14 mouse cellular contexts compared by ENCODE assay signal in the genomic region with DNA sequence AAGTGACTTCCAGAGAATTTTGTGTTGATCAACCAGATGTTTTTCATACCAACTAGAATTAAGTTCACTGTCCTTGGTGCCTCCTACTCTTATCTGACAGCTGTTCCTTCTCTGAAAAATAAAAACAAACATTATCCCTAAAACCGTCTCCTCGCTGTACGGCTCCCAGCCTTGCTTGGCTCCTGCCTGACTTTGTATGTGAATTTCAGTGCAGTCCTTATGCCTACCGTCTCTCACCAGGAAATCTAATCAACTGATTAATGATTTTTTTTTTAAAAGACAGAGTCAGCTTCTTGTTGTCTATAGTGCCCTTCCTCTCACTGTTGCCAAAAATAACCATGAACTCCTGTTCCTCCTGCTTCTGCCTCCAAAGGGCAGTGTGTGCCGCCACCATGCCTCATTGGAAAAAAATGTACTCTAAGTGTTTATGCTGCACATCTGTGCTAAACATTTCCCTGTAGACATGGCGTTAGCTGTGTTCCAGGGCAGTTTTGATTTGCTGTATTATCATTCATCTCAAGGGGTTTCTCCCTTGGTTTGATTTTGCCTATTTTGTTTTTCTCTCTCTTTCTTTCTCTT. TPM values are rescaled to one million over a fixed set of nuclear protein-coding genes. Genes with fewer than 3 reads are reported as not detected.
A peak's percentile ranks its signal among the peaks of the same experiment; 100 is the strongest.
DNase-seq lines count a peak whose midpoint lies in the region; ATAC-seq and TF ChIP-seq lines count a peak whose summit lies in the region.
"Had no signal": no experiment of that assay in that cellular context is flagged by ENCODE, and none has a peak within 500 bp of the region (broad histone marks: within the 10 kb centered on the region; RNA-seq: fewer than 3 reads in every experiment).

No protein-coding gene starts in this region.

- no peaks in the 10 kb centered on the region; the same call in 1 of the 2 replicates for H3K36me3 ChIP-seq in lung, embryonic 14.5 days (ENCODE audit: insufficient read depth)
- H3K36me3 ChIP-seq in heart, embryonic 16.5 days (ENCODE audit: control insufficient read depth, insufficient read depth): no peaks in the 10 kb centered on the region
- H3K36me3 ChIP-seq in macrophage (ENCODE audit: inconsistent target): peaks cover 80% of the 10 kb centered on the region
- H3K36me3 ChIP-seq: midbrain, embryonic 15.5 days had no signal

- 27% methylated on average over 6 of the region's 6 CpGs for WGBS in lung, embryonic 14.5 days
- whole genome bisulfite sequencing in lung, adult 2 months: 41% methylated on average over 6 of the region's 6 CpGs
- 21% methylated on average over 6 of the region's 6 CpGs for WGBS in heart, embryonic 16.5 days
- 88% methylated on average over 6 of the region's 6 CpGs for WGBS in macrophage (ENCODE audit: missing documents)

- no peak overlapping the region for H3K4me3 ChIP-seq in lung, embryonic 14.5 days (ENCODE audit: low read depth, low read length)
- H3K4me3 ChIP-seq in lung, adult 2 months (replicated peaks; ENCODE audit: extremely low read depth, low read depth, low read length): no peak overlapping the region
- H3K4me3 ChIP-seq in heart, embryonic 16.5 days (ENCODE audit: low read length): no peak overlapping the region
- H3K4me3 ChIP-seq in macrophage (ENCODE audit: inconsistent target): no peak overlapping the region
- H3K4me3 ChIP-seq: embryonic facial prominence, embryonic 12.5 days; midbrain, embryonic 15.5 days had no signal

- peaks cover 26% of the 10 kb centered on the region; the same call in 1 of the 2 replicates for H3K79me2 ChIP-seq in macrophage (ENCODE audit: inconsistent target)

- DNase-seq in gastrocnemius, adult 18-20 months (ENCODE audit: low spot score): peak; percentile 15
- no peak for DNase-seq in gastrocnemius, postnatal 14 days
- DNase-seq in lung, embryonic 14.5 days: peak; percentile 59
- no peak for DNase-seq in lung, adult 2 months
- no peak for DNase-seq in left cerebral cortex, adult 9 months (ENCODE audit: low spot score in 2 of 2)
- DNase-seq: B cell, adult 2 months; cerebellum, adult 2 months; forebrain, postnatal 0 days had no signal

- intact Hi-C loops in gastrocnemius, postnatal 14 days (cut with DNase I; ENCODE audit: low total_unique reads): loop anchor here (10.0 kb wide), 1 partner anchor 59 kb away; a partner anchor contains a TSS

- no peak for TF ChIP-seq CTCF in lung, embryonic 14.5 days (IDR thresholded peaks at IDR 0.05; ENCODE audit: low read depth)
- no peak for TF ChIP-seq CTCF in lung, adult 2 months (IDR thresholded peaks at IDR 0.05; ENCODE audit: insufficient read depth, low read length)

- H3K27me3 ChIP-seq in lung, embryonic 14.5 days (ENCODE audit: insufficient read depth, low read length): no peaks in the 10 kb centered on the region
- H3K27me3 ChIP-seq in heart, embryonic 16.5 days (ENCODE audit: control insufficient read depth, insufficient read depth, low read length): no peaks in the 10 kb centered on the region
- H3K27me3 ChIP-seq: embryonic facial prominence, embryonic 12.5 days; midbrain, embryonic 15.5 days had no signal

- no peak overlapping the region for H3K9ac ChIP-seq in lung, embryonic 14.5 days
- no peak overlapping the region for H3K9ac ChIP-seq in heart, embryonic 16.5 days (ENCODE audit: low read length)
- H3K9ac ChIP-seq: embryonic facial prominence, embryonic 12.5 days; forebrain, postnatal 0 days; liver, embryonic 14.5 days; midbrain, embryonic 15.5 days had no signal

- no peak; the same call in 1 of the 2 replicates for ATAC-seq in lung, embryonic 14.5 days (ENCODE audit: insufficient read depth)
- ATAC-seq in heart, embryonic 16.5 days (replicated peaks; ENCODE audit: extremely low read depth, insufficient read depth, low FRiP score): no peak; the same call in 1 of the 2 replicates
- no peak for ATAC-seq in megakaryocyte progenitor cell, adult 5-6 weeks (replicated peaks; ENCODE audit: poor library complexity)
- ATAC-seq: forebrain, postnatal 0 days; midbrain, embryonic 15.5 days had no signal

- TF ChIP-seq POLR2A in lung, adult 2 months (IDR thresholded peaks at IDR 0.05; ENCODE audit: borderline replicate concordance, extremely low read depth, low read depth, low read length): no peak

- H3K4me1 ChIP-seq in lung, embryonic 14.5 days (ENCODE audit: insufficient read depth): peaks cover 3% of the 10 kb centered on the region; the same call in 1 of the 2 replicates
- peaks cover 12% of the 10 kb centered on the region; the same call in 1 of the 2 replicates for H3K4me1 ChIP-seq in lung, adult 2 months (ENCODE audit: control insufficient read depth, insufficient read depth, low read length)
- peaks cover 27% of the 10 kb centered on the region for H3K4me1 ChIP-seq in heart, embryonic 16.5 days (ENCODE audit: control insufficient read depth, insufficient read depth, low read length)
- H3K4me1 ChIP-seq: midbrain, embryonic 15.5 days had no signal

- H3K9me3 ChIP-seq in lung, embryonic 14.5 days (ENCODE audit: low read depth, low read length): no peaks in the 10 kb centered on the region
- no peaks in the 10 kb centered on the region for H3K9me3 ChIP-seq in heart, embryonic 16.5 days (replicated peaks; ENCODE audit: control insufficient read depth, low read length)
- H3K9me3 ChIP-seq: embryonic facial prominence, embryonic 12.5 days; midbrain, embryonic 15.5 days had no signal

- no peak overlapping the region for H3K27ac ChIP-seq in lung, embryonic 14.5 days (ENCODE audit: low read depth)
- peak overlapping the region; percentile 49 for H3K27ac ChIP-seq in heart, embryonic 16.5 days (ENCODE audit: low read length)
- H3K27ac ChIP-seq in macrophage: 0 out of 2 replicates have a peak overlapping the region, but pooled peaks have one; percentile 5
- H3K27ac ChIP-seq: embryonic facial prominence, embryonic 12.5 days; liver, embryonic 14.5 days; midbrain, embryonic 15.5 days had no signal

- H3K4me2 ChIP-seq in lung, embryonic 14.5 days: no peak overlapping the region
- peak overlapping the region; percentile 14; the same call in 1 of the 2 replicates for H3K4me2 ChIP-seq in heart, embryonic 16.5 days (ENCODE audit: low read depth, low read length)
- H3K4me2 ChIP-seq: embryonic facial prominence, embryonic 12.5 days; midbrain, embryonic 15.5 days had no signal

RNA-seq across cellular contexts. Expression of a gene that starts 54.6 kb away (rescaled TPM):
- total RNA-seq in gastrocnemius, adult 18-20 months (2021): 1 to 10 TPM; 2.2 to 2.8 TPM
- 1 to 10 TPM; 3.6 to 5.0 TPM for total RNA-seq in gastrocnemius, postnatal 14 days (2021)
- 4.5 TPM in 2 replicates for polyA plus RNA-seq in lung, embryonic 14.5 days (2014; fragmentation: Nextera tagmentation; extraction: Ambion mirVana)
- 9.9 and 12.6 TPM in 2 replicates for polyA plus RNA-seq in lung, adult 2 months (2012; rRNA removed)
- polyA plus RNA-seq in heart, embryonic 16.5 days (2015; fragmentation: Nextera tagmentation; extraction: Ambion mirVana): 3.7 and 4.2 TPM in 2 replicates
- 100 to 1,000 TPM; 216 to 688 (median 445) TPM for total RNA-seq in macrophage (2018; cell fraction: chromatin; rRNA removed)
- 100 to 1,000 TPM in 20 of 26 experiments, 10 to 100 TPM in 6; 59.3 to 173 (median 123) TPM for total RNA-seq in macrophage (2018; cell fraction: cytosol; rRNA removed)
- total RNA-seq in macrophage (2018; cell fraction: nucleus; rRNA removed): 100 to 1,000 TPM; 191 to 540 (median 334) TPM
- polyA plus RNA-seq in macrophage (2018): 63.8 to 164 TPM (median 95.9 TPM) in 3 replicates
- total RNA-seq in megakaryocyte progenitor cell, adult 5-6 weeks (2015): 0.10 TPM in 1 of 2 replicates, not detected in the other
- total RNA-seq in megakaryocyte progenitor cell, adult 5-6 weeks (2017): 0.03 TPM in 1 of 2 replicates, not detected in the other

Comparison
In these comparisons a context has a peak if more than half of its experiments do, and no peak if none do; other contexts are left out.
1. DNase-seq: peak in gastrocnemius, adult 18-20 months (single experiment) and lung, embryonic 14.5 days (single experiment); none in gastrocnemius, postnatal 14 days (single experiment), lung, adult 2 months (single experiment) and left cerebral cortex, adult 9 months (0 of 2).